Mouse (Mus musculus): ENCODE measurements around the gene Nudc. TPM values are rescaled to one million over a fixed set of nuclear protein-coding genes. Genes with fewer than 3 reads are reported as not detected.

Nudc gene
- total RNA-seq, 2 experiments from 2014 or later: 152 to 166 TPM

- DNase-seq: peak in 1 of 2 experiments; percentile 59
These were observed 54.0 kb downstream of the Nudc start for GRCm38 (mm10) chr4:133491800-133492199.

- no peak for DNase-seq
These were observed 56.1 kb downstream of the Nudc start for GRCm38 (mm10) chr4:133489489-133490245.

GRCm38 (mm10) chr4:133488619-133489392 is 57.0 kb downstream of the Nudc start:
- DNase-seq: no peak

GRCm38 (mm10) chr4:133486673-133487357 is 59.0 kb downstream of the Nudc start:
- no peak for DNase-seq

GRCm38 (mm10) chr4:133485691-133486425 is 59.9 kb downstream of the Nudc start:
- DNase-seq: no peak

- DNase-seq: peak; percentile 34 to 65
These were observed 61.4 kb downstream of the Nudc start for GRCm38 (mm10) chr4:133484266-133485025.

Small RNAs within 50 kb of the gene (microRNA-seq; reads per million reads assigned to microRNA genes)
- gene Gm23158: not detected

Other genes with a start within 250 kb of the Nudc start
- gene Wdtc1, start 192.5 kb downstream of the Nudc start, total RNA-seq (2021): 10 to 100 TPM; 44.6 to 63.8 TPM
- 10 to 100 TPM; 48.6 to 54.2 TPM for gene Slc9a1, start 176.3 kb downstream of the Nudc start, total RNA-seq (2021)
- 1 to 10 TPM; 1.0 to 3.5 TPM for gene Tent5b, start 65.9 kb downstream of the Nudc start, total RNA-seq (2021)
- 1 to 10 TPM; 3.4 to 4.6 TPM for gene Trnp1, start 47.4 kb downstream of the Nudc start, total RNA-seq (2021)
- 1 to 10 TPM in 1 of 2 experiments, under 1 TPM in 1; 0.76 to 4.6 TPM for gene Kdf1, start 27.0 kb downstream of the Nudc start, total RNA-seq (2021)
- gene Nr0b2, start 7.4 kb upstream of the Nudc start, total RNA-seq (2021): 10 to 100 TPM; 27.9 to 52.7 TPM
- 1 to 10 TPM; 4.8 to 5.7 TPM for gene Gpatch3, start 28.7 kb upstream of the Nudc start, total RNA-seq (2021)
- 10 to 100 TPM; 16.4 to 21.4 TPM for gene Gpn2, start 38.4 kb upstream of the Nudc start, total RNA-seq (2021)
- gene Sfn, start 56.2 kb upstream of the Nudc start, total RNA-seq (2021): 1 to 10 TPM; 1.2 to 1.4 TPM
- gene Zdhhc18, start 104.2 kb upstream of the Nudc start, total RNA-seq (2021): 10 to 100 TPM; 15.2 to 24.9 TPM
- 10 to 100 TPM; 17.7 to 20.8 TPM for gene Pigv, start 126.7 kb upstream of the Nudc start, total RNA-seq (2021)
- gene Arid1a, start 210.8 kb upstream of the Nudc start, total RNA-seq (2021): 10 to 100 TPM; 51.8 to 54.7 TPM

Measured in adrenal gland, postnatal 36 days (tissue).